Mouse (Mus musculus): ENCODE data around the gene Vps45.

- TF ChIP-seq POLR2A (IDR thresholded peaks at IDR 0.05; ENCODE audit: insufficient read depth, low read length), result no peak
- TF ChIP-seq CTCF (IDR thresholded peaks at IDR 0.05; ENCODE audit: low read depth, low read length), result no peak
- no peak for TF ChIP-seq EP300 (IDR thresholded peaks at IDR 0.05; ENCODE audit: insufficient read depth, low read depth, low read length)
Observed at GRCm38 (mm10) chr3:96017461-96017860, 40.8 kb downstream of the Vps45 start.

Measured in ES-Bruce4 (cell line).